Mouse (Mus musculus): ENCODE data around the gene Krtdap.
"Not testable (repeated sequence)": the region's sequence is repeated elsewhere in the genome, so short reads cannot be mapped to it uniquely, and the experiment has no call there.

Krtdap gene

DNA sequence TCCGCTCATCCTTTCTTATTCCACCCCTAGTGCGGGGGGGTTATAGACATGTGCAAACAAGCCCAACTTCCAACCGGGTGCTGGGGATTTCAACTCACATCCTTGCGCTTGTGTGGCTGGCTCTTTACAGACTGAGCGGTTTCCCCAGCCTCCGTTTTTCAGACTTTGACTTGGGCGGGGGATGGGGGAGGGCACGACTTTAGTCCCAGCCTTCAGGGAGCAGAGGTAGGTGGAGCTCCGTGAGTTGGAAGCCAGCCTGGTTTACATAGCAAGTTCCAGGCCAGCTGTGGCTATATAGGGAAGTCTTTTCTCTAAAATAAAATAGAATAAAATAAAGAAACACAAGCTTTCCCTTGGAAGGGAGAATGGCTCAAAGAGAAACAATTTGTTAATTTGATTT lies 4.2 kb downstream of the Krtdap start:
- DNase-seq, result no peak

- no peak for DNase-seq
Measured at GRCm38 (mm10) chr7:30794921-30795320, 7.2 kb downstream of the Krtdap start.

- DNase-seq, result no peak
Measured at GRCm38 (mm10) chr7:30796790-30797189, 9.1 kb downstream of the Krtdap start.

- no peak for DNase-seq
Measured at GRCm38 (mm10) chr7:30800653-30801052, 13.0 kb downstream of the Krtdap start.

DNA sequence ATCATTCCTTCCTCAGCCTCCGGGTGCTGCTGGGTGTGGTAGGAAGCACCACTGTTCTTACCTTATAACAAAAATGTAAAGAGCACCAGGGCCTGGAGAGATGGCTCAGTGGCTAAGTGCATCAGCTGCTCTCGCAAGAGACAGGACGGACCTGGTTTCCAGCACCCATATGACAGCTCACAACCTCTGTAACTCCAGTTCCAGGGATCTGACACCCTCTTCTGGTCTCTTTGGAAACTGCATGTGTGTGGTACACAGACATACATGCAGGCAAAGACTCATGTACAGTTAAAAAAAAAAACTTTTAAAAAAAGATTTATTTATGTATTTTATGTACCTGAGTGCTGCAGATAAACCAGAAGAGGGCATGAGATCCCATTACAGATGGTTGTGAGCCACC lies 15.6 kb downstream of the Krtdap start:
- no peak for DNase-seq

- no peak for DNase-seq
Measured at GRCm38 (mm10) chr7:30804026-30804715, 16.5 kb downstream of the Krtdap start.

- DNase-seq, result no peak
Measured at GRCm38 (mm10) chr7:30805924-30806323, 18.2 kb downstream of the Krtdap start.

DNA sequence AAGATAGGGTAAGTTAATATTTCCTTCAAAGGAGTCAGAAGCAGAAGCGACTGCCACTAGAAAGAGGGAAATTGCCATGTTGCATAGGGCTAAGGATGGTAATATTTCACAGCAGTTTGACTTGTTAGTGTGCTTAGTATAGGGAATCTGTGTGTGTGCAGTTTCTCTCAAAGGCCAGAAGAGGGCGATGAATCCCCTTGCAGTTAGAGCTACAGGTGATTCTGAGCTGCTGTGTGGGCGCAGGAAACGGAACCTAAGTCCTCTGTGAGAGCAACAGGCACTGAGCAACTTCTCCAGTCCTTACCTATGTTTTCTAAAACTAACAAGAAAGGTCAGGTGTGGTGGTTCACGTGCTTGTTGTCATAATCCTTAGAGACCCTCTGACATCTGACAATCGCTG lies 22.6 kb downstream of the Krtdap start:
- no peak for DNase-seq

GRCm38 (mm10) chr7:30811757-30812290 lies 24.1 kb downstream of the Krtdap start:
- no peak for DNase-seq

DNA sequence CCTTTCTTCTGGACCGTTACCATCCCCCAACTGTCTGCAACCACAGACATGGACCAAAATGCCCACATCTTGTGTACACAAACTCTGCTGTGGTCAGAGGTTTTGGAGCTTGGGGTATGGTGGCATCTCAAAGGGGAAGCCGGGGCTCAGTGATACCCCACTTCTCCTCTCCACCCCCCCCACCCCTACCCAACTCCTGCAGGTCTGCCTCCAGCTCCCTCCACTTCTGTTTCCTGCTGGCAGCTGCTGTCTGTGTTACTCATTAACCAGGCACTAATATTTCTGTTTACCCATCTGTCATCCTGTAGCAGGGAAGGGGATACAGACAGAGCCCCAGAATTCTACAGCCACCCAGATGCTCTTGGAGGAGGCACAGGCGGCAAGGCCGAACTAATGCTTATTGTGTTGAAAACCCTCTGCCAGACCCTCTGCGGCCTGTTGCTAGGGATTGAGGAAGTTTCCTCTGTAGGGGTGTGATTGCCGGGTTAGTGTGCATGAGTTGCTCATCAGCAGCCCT lies 24.7 kb downstream of the Krtdap start:
- DNase-seq, result no peak

DNA sequence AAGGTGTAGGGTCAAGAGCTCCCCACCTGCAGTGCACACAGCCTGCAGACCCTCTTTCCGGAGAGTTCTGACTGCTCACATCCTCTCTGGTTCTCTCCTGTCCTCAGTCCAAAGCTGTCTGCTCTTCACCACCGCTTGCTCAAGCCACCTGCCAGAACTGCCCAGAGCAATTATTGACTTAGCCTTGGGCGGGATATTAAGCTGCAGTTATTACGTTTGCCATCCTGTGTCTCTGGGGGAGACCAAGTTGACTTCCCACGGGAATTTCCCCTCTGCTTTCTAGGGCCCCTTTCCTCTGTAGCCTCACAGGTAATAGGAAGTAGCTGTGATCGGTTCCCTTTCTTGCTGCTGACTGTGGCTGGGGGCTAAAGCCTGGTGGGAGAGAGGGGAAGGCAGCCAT lies 32.4 kb downstream of the Krtdap start:
- DNase-seq, result no peak

DNA sequence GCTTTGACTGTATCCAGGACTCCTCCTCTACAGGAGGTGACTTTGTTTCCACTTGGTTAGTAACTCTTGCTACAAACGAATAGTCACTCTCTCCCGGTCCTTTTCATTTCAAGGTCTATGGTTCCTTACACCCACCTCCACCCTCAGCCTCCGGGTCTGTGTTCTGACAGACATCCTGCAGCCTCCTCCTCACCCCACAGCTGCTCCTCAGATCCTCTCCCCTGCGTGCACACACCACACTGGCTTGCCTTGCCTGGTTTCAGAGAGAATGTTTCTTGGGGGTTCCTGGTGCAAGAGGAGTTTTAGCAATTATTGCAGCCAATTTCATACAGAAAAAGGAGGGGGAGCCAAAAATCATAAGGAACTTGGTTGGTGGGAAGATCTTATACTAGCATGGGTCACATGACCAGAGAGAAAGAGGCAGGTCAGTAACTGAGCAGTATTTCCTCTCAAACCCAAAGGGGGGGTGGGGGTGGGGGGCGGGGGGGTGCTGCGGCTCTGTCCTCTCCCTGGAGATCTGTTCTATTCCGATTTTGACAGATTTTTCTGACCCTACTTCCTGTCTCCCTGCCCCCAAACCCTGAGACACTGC lies 33.3 kb downstream of the Krtdap start:
- no peak for DNase-seq

DNA sequence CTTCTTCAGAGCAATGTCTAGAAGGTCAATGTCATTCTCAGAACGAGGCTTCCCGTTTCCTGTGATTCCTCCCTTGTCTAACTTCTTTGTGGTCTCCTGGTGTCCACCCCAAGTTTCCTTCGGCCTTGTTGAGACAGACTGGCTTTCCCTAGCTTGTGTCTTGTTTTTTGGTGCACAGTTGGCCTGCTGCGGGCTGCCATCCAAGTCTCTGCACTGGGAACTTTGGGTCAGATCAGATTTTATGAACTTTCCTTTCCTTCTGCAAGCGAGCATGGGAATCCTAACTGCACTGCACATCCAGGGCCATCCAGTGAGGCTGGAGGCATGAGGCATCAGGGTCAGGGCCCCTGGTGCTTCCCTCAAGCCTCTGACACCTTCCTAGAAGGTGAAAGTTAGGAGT lies 33.8 kb downstream of the Krtdap start:
- DNase-seq, result no peak

DNA sequence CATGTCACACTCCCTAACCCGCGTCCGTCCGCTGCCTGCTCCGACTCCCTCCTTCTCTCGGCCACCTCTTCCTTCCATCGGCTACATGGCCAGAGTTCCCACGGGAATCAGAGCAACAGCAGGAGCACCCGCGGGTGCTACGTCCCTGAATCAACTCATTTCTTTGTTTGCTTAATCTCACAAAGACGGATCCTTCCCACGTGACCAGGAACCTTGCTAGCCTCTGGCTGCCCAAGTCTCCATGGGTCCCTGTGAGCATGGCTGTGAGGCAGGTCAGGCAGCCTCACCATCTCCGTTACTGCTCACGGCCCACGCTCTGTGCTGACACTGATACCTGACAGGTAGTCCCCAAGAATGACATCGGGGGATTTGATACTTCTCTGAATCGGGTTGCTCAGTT lies 36.0 kb downstream of the Krtdap start, which contains the start of gene Ffar2:
TSS of gene Ffar2 (minus strand) at position 101 of the 400 bp plus-strand sequence.
- DNase-seq, result no peak

- DNase-seq, result no peak
Measured at GRCm38 (mm10) chr7:30824306-30824705, 36.6 kb downstream of the Krtdap start.

- no peak for DNase-seq
Measured at GRCm38 (mm10) chr7:30826660-30827059, 39.0 kb downstream of the Krtdap start.

DNA sequence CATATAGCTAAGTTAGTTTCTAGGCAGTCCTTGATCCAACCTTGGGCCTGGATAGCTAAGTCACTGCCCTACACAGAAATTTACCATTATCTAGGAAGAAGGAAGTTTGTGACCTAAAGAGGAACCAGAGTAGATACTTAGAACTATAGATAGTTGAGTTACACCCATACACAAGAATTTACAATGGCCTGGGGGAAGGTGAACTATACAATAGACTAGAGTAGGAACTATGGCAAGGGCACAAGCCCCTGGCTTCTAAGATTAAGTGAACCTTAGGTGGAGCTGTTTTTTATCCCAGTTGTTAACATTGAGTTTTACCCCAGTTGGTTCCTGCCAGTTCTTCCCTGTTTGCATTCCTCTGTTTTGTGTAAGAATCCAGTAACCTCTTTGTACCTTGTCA lies 41.2 kb downstream of the Krtdap start:
- not testable (repeated sequence) for DNase-seq

DNA sequence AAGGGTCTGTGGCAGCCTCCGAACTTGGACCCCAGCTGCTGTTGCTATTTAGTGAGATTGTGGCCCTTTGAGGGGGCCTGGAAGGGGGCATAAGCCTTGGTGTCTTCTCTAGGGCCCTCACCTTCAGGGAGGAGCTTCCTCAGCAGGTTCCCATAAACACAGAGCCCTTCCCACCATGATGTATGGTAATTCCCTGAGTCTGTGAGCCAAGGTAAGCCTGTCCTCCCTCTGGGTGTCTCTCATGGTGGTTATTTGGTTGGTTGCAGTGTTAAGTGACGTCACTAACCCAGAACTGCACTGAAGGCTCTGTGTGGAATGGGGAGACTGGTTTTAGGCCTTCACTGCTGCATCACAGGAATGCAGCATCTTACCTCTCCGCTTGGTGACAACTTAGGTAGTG lies 41.7 kb downstream of the Krtdap start:
- no peak for DNase-seq

GRCm38 (mm10) chr7:30832261-30832660 lies 44.6 kb downstream of the Krtdap start:
- DNase-seq, result no peak

- not testable (repeated sequence) for DNase-seq
Measured at GRCm38 (mm10) chr7:30832684-30833083, 45.0 kb downstream of the Krtdap start.

- DNase-seq, result no peak
Measured at GRCm38 (mm10) chr7:30837277-30837676, 49.6 kb downstream of the Krtdap start.

DNA sequence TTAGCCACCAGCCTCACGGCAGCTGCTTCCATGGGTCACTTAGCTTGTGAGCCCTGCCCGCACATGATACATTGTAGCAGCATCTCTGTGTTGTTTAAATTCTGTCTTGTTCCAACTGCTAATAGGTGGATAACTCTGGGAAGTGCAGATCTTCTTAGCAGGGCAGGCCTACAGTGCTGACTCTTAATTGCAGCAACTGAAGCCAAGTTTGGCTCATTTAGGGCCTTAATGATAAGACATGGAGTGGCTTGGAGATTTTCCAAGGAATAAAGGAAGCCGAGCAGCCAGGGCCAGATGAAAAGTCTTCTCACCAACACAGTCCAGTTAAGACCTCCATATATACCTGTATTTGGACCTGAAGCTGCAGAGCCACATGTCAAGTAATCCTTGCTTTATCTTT lies 52.6 kb downstream of the Krtdap start:
- no peak for DNase-seq

Data from right cerebral cortex, postnatal 14 days (tissue).